27 mouse cellular contexts compared by ENCODE assay signal in genomic region chr11:109884126-109884525, GRCm38 (mm10). TPM values are rescaled to one million over a fixed set of nuclear protein-coding genes. Genes with fewer than 3 reads are reported as not detected.
A peak's percentile ranks its signal among the peaks of the same experiment; 100 is the strongest.
DNase-seq lines count a peak whose midpoint lies in the region; ATAC-seq and TF ChIP-seq lines count a peak whose summit lies in the region.
"Had no signal": no experiment of that assay in that cellular context is flagged by ENCODE, and none has a peak within 500 bp of the region (broad histone marks: within the 10 kb centered on the region; RNA-seq: fewer than 3 reads in every experiment).

No protein-coding gene starts in this region.

- no peaks in the 10 kb centered on the region for H3K27me3 ChIP-seq in heart, embryonic 16.5 days (ENCODE audit: control insufficient read depth, insufficient read depth, low read length)
- H3K27me3 ChIP-seq in lung, embryonic 16.5 days (ENCODE audit: control insufficient read depth, insufficient read depth, low read depth, low read length), result no peaks in the 10 kb centered on the region
- H3K27me3 ChIP-seq in stomach, postnatal 0 days (ENCODE audit: control insufficient read depth, insufficient read depth, low read length), result no peaks in the 10 kb centered on the region
- no peaks in the 10 kb centered on the region for H3K27me3 ChIP-seq in forebrain, embryonic 15.5 days
- H3K27me3 ChIP-seq: embryonic facial prominence, embryonic 12.5 days; forebrain, embryonic 12.5 days; limb, embryonic 13.5 days; liver, embryonic 12.5 days; stomach, embryonic 15.5 days had no signal

- no peak for TF ChIP-seq EP300 in stomach, postnatal 0 days (optimal IDR thresholded peaks at IDR 0.05)

- no peaks in the 10 kb centered on the region for H3K9me3 ChIP-seq in heart, embryonic 16.5 days (replicated peaks; ENCODE audit: control insufficient read depth, low read length)
- 0 out of 2 replicates have a peak, but pooled peaks cover 3% of the 10 kb centered on the region for H3K9me3 ChIP-seq in lung, embryonic 16.5 days (ENCODE audit: control insufficient read depth, low read length)
- H3K9me3 ChIP-seq in stomach, postnatal 0 days (ENCODE audit: control insufficient read depth, low read length), result no peaks in the 10 kb centered on the region
- H3K9me3 ChIP-seq in forebrain, embryonic 15.5 days, result no peaks in the 10 kb centered on the region
- H3K9me3 ChIP-seq: embryonic facial prominence, embryonic 12.5 days; forebrain, embryonic 12.5 days; limb, embryonic 13.5 days; liver, embryonic 12.5 days; midbrain, embryonic 10.5 days; stomach, embryonic 15.5 days had no signal

- no peak overlapping the region for H3K9ac ChIP-seq in heart, embryonic 16.5 days (ENCODE audit: low read length)
- no peak overlapping the region for H3K9ac ChIP-seq in lung, embryonic 16.5 days (ENCODE audit: low read length)
- no peak overlapping the region for H3K9ac ChIP-seq in stomach, postnatal 0 days (ENCODE audit: low read length)
- no peak overlapping the region for H3K9ac ChIP-seq in forebrain, embryonic 15.5 days (replicated peaks)
- H3K9ac ChIP-seq: embryonic facial prominence, embryonic 12.5 days; forebrain, embryonic 12.5 days; hindbrain, embryonic 14.5 days; limb, embryonic 13.5 days; liver, embryonic 12.5 days; stomach, embryonic 15.5 days had no signal

- H3K4me3 ChIP-seq in heart, embryonic 16.5 days (ENCODE audit: low read length), result no peak overlapping the region
- H3K4me3 ChIP-seq in lung, embryonic 16.5 days (ENCODE audit: low read length), result no peak overlapping the region
- H3K4me3 ChIP-seq in embryonic fibroblast, embryonic 13.5 days (ENCODE audit: insufficient read depth, low read length), result no peak overlapping the region
- H3K4me3 ChIP-seq in stomach, postnatal 0 days (ENCODE audit: low read depth, low read length), result no peak overlapping the region
- no peak overlapping the region for H3K4me3 ChIP-seq in forebrain, embryonic 15.5 days
- H3K4me3 ChIP-seq: embryonic facial prominence, embryonic 12.5 days; erythroblast, embryonic 14.5 days; forebrain, embryonic 12.5 days; limb, embryonic 13.5 days; liver, embryonic 12.5 days; midbrain, embryonic 10.5 days; myocyte; stomach, embryonic 15.5 days had no signal

- H3K4me1 ChIP-seq in heart, embryonic 16.5 days (ENCODE audit: control insufficient read depth, insufficient read depth, low read length), result no peaks in the 10 kb centered on the region
- peaks cover 6% of the 10 kb centered on the region for H3K4me1 ChIP-seq in lung, embryonic 16.5 days (replicated peaks; ENCODE audit: control insufficient read depth, insufficient read depth, low read length)
- no peaks in the 10 kb centered on the region for H3K4me1 ChIP-seq in embryonic fibroblast, embryonic 13.5 days (ENCODE audit: control insufficient read depth, insufficient read depth, low read length)
- no peaks in the 10 kb centered on the region for H3K4me1 ChIP-seq in stomach, postnatal 0 days (replicated peaks; ENCODE audit: control insufficient read depth, insufficient read depth)
- H3K4me1 ChIP-seq in forebrain, embryonic 15.5 days, result no peaks in the 10 kb centered on the region
- H3K4me1 ChIP-seq: embryonic facial prominence, embryonic 12.5 days; forebrain, embryonic 12.5 days; limb, embryonic 13.5 days; liver, embryonic 12.5 days; midbrain, embryonic 10.5 days; stomach, embryonic 15.5 days had no signal

- no peak for TF ChIP-seq POLR2A in embryonic fibroblast, embryonic 13.5 days (IDR thresholded peaks at IDR 0.05; ENCODE audit: low read depth, low read length)

- H3K4me2 ChIP-seq in heart, embryonic 16.5 days (ENCODE audit: low read depth, low read length), result no peak overlapping the region
- H3K4me2 ChIP-seq in lung, embryonic 16.5 days (ENCODE audit: low read depth, low read length), result no peak overlapping the region
- H3K4me2 ChIP-seq in stomach, postnatal 0 days (replicated peaks; ENCODE audit: low read depth), result no peak overlapping the region
- no peak overlapping the region for H3K4me2 ChIP-seq in forebrain, embryonic 15.5 days (replicated peaks)
- H3K4me2 ChIP-seq: embryonic facial prominence, embryonic 12.5 days; forebrain, embryonic 12.5 days; hindbrain, embryonic 14.5 days; limb, embryonic 13.5 days; liver, embryonic 12.5 days; stomach, embryonic 15.5 days had no signal

- 0 out of 2 replicates have a peak, but pooled peaks have one; percentile 37 for ATAC-seq in heart, embryonic 16.5 days (replicated peaks; ENCODE audit: extremely low read depth, insufficient read depth, low FRiP score)
- no peak for ATAC-seq in lung, embryonic 16.5 days (ENCODE audit: low read depth)
- ATAC-seq in stomach, postnatal 0 days (ENCODE audit: low FRiP score, low TSS enrichment), result no peak
- no peak for ATAC-seq in forebrain, embryonic 15.5 days (replicated peaks)
- ATAC-seq: activated CD4-positive, CD25-positive, alpha-beta regulatory T cell, adult 4 months; liver, embryonic 12.5 days; midbrain, embryonic 16.5 days had no signal

- H3K27ac ChIP-seq in heart, embryonic 16.5 days (ENCODE audit: low read length), result peak overlapping the region; percentile 53; the same call in 1 of the 2 replicates
- H3K27ac ChIP-seq in lung, embryonic 16.5 days (ENCODE audit: low read length), result peak overlapping the region; percentile 17
- peak overlapping the region; percentile 58 for H3K27ac ChIP-seq in embryonic fibroblast, embryonic 13.5 days (ENCODE audit: insufficient read depth, low read length)
- peak overlapping the region; percentile 0; the same call in 1 of the 2 replicates for H3K27ac ChIP-seq in stomach, postnatal 0 days (replicated peaks)
- H3K27ac ChIP-seq in forebrain, embryonic 15.5 days (replicated peaks), result no peak overlapping the region
- H3K27ac ChIP-seq: embryonic facial prominence, embryonic 12.5 days; forebrain, embryonic 12.5 days; hindbrain, embryonic 14.5 days; limb, embryonic 13.5 days; liver, embryonic 12.5 days; midbrain, embryonic 10.5 days; stomach, embryonic 15.5 days had no signal

- no peaks in the 10 kb centered on the region for H3K36me3 ChIP-seq in heart, embryonic 16.5 days (ENCODE audit: control insufficient read depth, insufficient read depth)
- no peaks in the 10 kb centered on the region for H3K36me3 ChIP-seq in lung, embryonic 16.5 days (ENCODE audit: control insufficient read depth, insufficient read depth, low read length)
- H3K36me3 ChIP-seq in stomach, postnatal 0 days (ENCODE audit: control insufficient read depth, insufficient read depth, low read length), result no peaks in the 10 kb centered on the region
- H3K36me3 ChIP-seq in forebrain, embryonic 15.5 days, result no peaks in the 10 kb centered on the region
- H3K36me3 ChIP-seq: embryonic facial prominence, embryonic 12.5 days; forebrain, embryonic 12.5 days; limb, embryonic 13.5 days; liver, embryonic 12.5 days; midbrain, embryonic 10.5 days; stomach, embryonic 15.5 days had no signal

- no peak for DNase-seq in heart, adult 9 months (ENCODE audit: low spot score in 2 of 2)
- no peak for DNase-seq in lung, postnatal 14 days
- DNase-seq in stomach, postnatal 0 days (ENCODE audit: low spot score), result no peak
- DNase-seq: B cell, adult 2 months; cerebellum, adult 2 months; cerebellum, postnatal 25 days; lung, adult 2 months; right cerebral cortex, postnatal 4 days; thymus, adult 18-20 months; thymus, postnatal 36 days had no signal

- no peak for TF ChIP-seq CTCF in embryonic fibroblast, embryonic 13.5 days (IDR thresholded peaks at IDR 0.05; ENCODE audit: borderline replicate concordance, insufficient read depth, low read length)
- TF ChIP-seq CTCF in stomach, postnatal 0 days (IDR thresholded peaks at IDR 0.05; ENCODE audit: low read depth), result no peak

- 32% methylated on average over 3 of the region's 3 CpGs for WGBS in heart, embryonic 16.5 days
- WGBS in lung, embryonic 16.5 days, result 30% methylated on average over 3 of the region's 3 CpGs
- 50% methylated on average over 3 of the region's 3 CpGs for WGBS in stomach, postnatal 0 days
- 61% methylated on average over 3 of the region's 3 CpGs for WGBS in forebrain, embryonic 15.5 days

RNA-seq across cellular contexts. Expression of gene 1700012B07Rik, which starts 56.3 kb away (rescaled TPM):
- not detected in 2 replicates for polyA plus RNA-seq in heart, embryonic 16.5 days (2015; fragmentation: Nextera tagmentation; extraction: Ambion mirVana)
- polyA plus RNA-seq in lung, embryonic 16.5 days (2015; fragmentation: Nextera tagmentation; extraction: Ambion mirVana), result not detected in 2 replicates
- polyA plus RNA-seq in embryonic fibroblast, embryonic 13.5 days (2011; ENCODE audit: insufficient read length, low read depth, missing spikeins), result not detected in 2 replicates
- polyA plus RNA-seq in stomach, postnatal 0 days (2015; fragmentation: Nextera tagmentation; extraction: Ambion mirVana), result not detected in 2 replicates
- not detected in 2 replicates for polyA plus RNA-seq in forebrain, embryonic 15.5 days (2015; fragmentation: Nextera tagmentation; extraction: Ambion mirVana)
- polyA plus RNA-seq: cerebellum, adult 2 months; embryonic facial prominence, embryonic 12.5 days; erythroblast, embryonic 14.5 days; forebrain, embryonic 12.5 days; hindbrain, embryonic 14.5 days; intestine, embryonic 14.5 days; limb, embryonic 13.5 days; liver, embryonic 12.5 days; midbrain, embryonic 10.5 days; midbrain, embryonic 16.5 days; neural tube, embryonic 14.5 days; stomach, embryonic 15.5 days had no signal
